Mouse (Mus musculus) small intestine, adult 2 months (tissue): ENCODE measurements around the gene Cdh13.

ENCODE experiments used
- CTCF ChIP-seq: fragments of 200-500 bp; IDR thresholded peaks from 2 replicates; pipeline ENCODE4 v1.5.1; 2012; ENCODE audit warnings: low read depth, mild to moderate bottlenecking, control low read depth, inconsistent platforms, low read length, moderate library complexity, mixed read lengths; ENCODE audit not compliant: insufficient replicate concordance, insufficient read length; ENCODE audit errors: extremely low read depth
- POLR2A ChIP-seq: fragments of 200-500 bp; IDR thresholded peaks from 2 replicates; pipeline ENCODE4 v1.6.1; 2012; ENCODE audit warnings: low read depth, mild to moderate bottlenecking, control low read depth, inconsistent platforms, low read length, moderate library complexity

DNA sequence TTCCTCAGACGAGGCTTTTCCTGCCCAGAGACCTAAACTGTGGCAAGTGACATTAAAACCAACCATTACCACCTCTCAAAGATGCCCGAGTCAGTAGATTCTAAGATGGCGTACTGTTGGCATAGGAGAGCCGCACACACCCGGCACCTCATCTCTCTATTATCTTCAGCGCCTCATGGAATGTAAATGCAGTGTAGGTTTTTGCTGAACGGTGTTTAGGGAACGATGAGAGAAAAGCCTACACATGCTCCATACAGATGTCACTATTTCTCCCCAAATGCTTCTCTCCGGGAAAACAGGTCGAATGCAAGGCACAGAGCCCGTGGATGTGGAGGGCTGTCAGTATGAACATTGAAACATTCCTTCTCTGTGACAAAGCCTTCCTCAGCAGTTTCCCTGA, 737.9 kb downstream of the Cdh13 start:
- no peak for TF ChIP-seq CTCF
- no peak for TF ChIP-seq POLR2A
